In the genomic region with DNA sequence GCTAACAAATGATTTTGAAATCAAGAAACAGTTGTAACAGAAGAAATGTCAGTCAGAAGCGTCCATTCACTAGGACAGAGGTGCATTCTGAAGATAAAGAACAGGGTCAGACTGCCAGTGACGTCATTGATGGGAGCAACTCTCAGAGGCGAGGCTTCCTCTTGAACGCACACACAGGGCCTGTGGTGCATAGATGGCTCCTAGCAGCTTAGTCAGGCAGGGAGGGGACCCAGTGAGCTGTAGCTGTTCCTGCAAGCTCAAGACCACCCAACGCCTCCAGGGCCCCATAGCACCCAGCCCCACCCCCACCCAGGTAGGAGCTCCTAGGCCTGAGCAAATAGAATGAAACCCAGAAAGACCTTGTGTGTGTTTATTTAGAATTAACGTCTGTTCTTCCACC, we compare ENCODE assay signal across 12 mouse cellular contexts. TPM values are rescaled to one million over a fixed set of nuclear protein-coding genes. Genes with fewer than 3 reads are reported as not detected.
DNase-seq lines count a peak whose midpoint lies in the region; ATAC-seq and TF ChIP-seq lines count a peak whose summit lies in the region.
"Had no signal": no experiment of that assay in that cellular context is flagged by ENCODE, and none has a peak within 500 bp of the region (broad histone marks: within the 10 kb centered on the region; RNA-seq: fewer than 3 reads in every experiment).

No protein-coding gene starts in this region.

- no peak for DNase-seq in heart, postnatal 36 days
- no peak for DNase-seq in lung, adult 2 months
- DNase-seq in intestine, embryonic 14.5 days (ENCODE audit: low spot score) = no peak
- peak; percentile 66 for DNase-seq in yolk sac, embryonic 10.5 days (ENCODE audit: low spot score)
- DNase-seq in thymus, postnatal 4 days = no peak
- DNase-seq in left cerebral cortex, adult 9 months (ENCODE audit: low spot score in 2 of 2) = no peak
- DNase-seq: cerebellum, adult 8-10 months had no signal

- no peaks in the 10 kb centered on the region for H3K36me3 ChIP-seq in heart, embryonic 14.5 days (ENCODE audit: control insufficient read depth, insufficient read depth, low read length)
- no peaks in the 10 kb centered on the region for H3K36me3 ChIP-seq in lung, embryonic 16.5 days (ENCODE audit: control insufficient read depth, insufficient read depth, low read length)
- no peaks in the 10 kb centered on the region for H3K36me3 ChIP-seq in intestine, embryonic 14.5 days (ENCODE audit: control insufficient read depth, insufficient read depth, low read length)

- 15% methylated on average over 6 of the region's 6 CpGs for WGBS in heart, embryonic 14.5 days
- WGBS in lung, embryonic 16.5 days = 30% methylated on average over 6 of the region's 6 CpGs
- 47% methylated on average over 6 of the region's 6 CpGs for WGBS in lung, adult 2 months
- WGBS in intestine, embryonic 14.5 days = 16% methylated on average over 6 of the region's 6 CpGs

- TF ChIP-seq CTCF in lung, adult 2 months (IDR thresholded peaks at IDR 0.05; ENCODE audit: insufficient read depth, low read length) = no peak

- no peaks in the 10 kb centered on the region for H3K27me3 ChIP-seq in heart, embryonic 14.5 days (ENCODE audit: control insufficient read depth, insufficient read depth, low read length)
- H3K27me3 ChIP-seq in lung, embryonic 16.5 days (ENCODE audit: control insufficient read depth, insufficient read depth, low read depth, low read length) = no peaks in the 10 kb centered on the region
- no peaks in the 10 kb centered on the region for H3K27me3 ChIP-seq in intestine, embryonic 14.5 days (replicated peaks; ENCODE audit: control insufficient read depth, insufficient read depth, low read length)
- H3K27me3 ChIP-seq: Patski had no signal

- TF ChIP-seq POLR2A in lung, adult 2 months (IDR thresholded peaks at IDR 0.05; ENCODE audit: borderline replicate concordance, extremely low read depth, low read depth, low read length) = no peak

- no peak for ATAC-seq in heart, embryonic 14.5 days (ENCODE audit: insufficient number of reproducible peaks, insufficient read depth, low FRiP score, low read depth)
- 0 out of 2 replicates have a peak, but pooled peaks have one; percentile 34 for ATAC-seq in lung, embryonic 16.5 days (ENCODE audit: low read depth)
- ATAC-seq in intestine, embryonic 14.5 days (replicated peaks; ENCODE audit: low FRiP score, low TSS enrichment, low read depth) = peak; percentile 78
- ATAC-seq: CD4-positive, CD25-positive, alpha-beta regulatory T cell, adult 4 months; hindbrain, postnatal 0 days had no signal

- H3K9ac ChIP-seq in heart, embryonic 14.5 days (ENCODE audit: low read length) = no peak overlapping the region
- H3K9ac ChIP-seq in lung, embryonic 16.5 days (ENCODE audit: low read length) = no peak overlapping the region
- H3K9ac ChIP-seq in intestine, embryonic 14.5 days (ENCODE audit: low read length) = no peak overlapping the region

- no peak overlapping the region for H3K4me3 ChIP-seq in heart, embryonic 14.5 days (ENCODE audit: control insufficient read depth in 1 of 2, insufficient read depth in 1 of 2, low read depth in 1 of 2, low read length in 2 of 2)
- H3K4me3 ChIP-seq in lung, embryonic 16.5 days (ENCODE audit: low read length) = no peak overlapping the region
- H3K4me3 ChIP-seq in lung, adult 2 months (replicated peaks; ENCODE audit: extremely low read depth, low read depth, low read length) = no peak overlapping the region
- H3K4me3 ChIP-seq in intestine, embryonic 14.5 days (ENCODE audit: low read depth, low read length) = no peak overlapping the region

- intact Hi-C loops in heart, postnatal 36 days (cut with DNase I) = no loop called here

- H3K4me2 ChIP-seq in heart, embryonic 14.5 days (ENCODE audit: low read length) = no peak overlapping the region
- no peak overlapping the region for H3K4me2 ChIP-seq in lung, embryonic 16.5 days (ENCODE audit: low read depth, low read length)
- H3K4me2 ChIP-seq in intestine, embryonic 14.5 days (ENCODE audit: low read length) = peak overlapping the region; percentile 23; the same call in 1 of the 2 replicates

- peak overlapping the region; percentile 64 to 75 for H3K27ac ChIP-seq in heart, embryonic 14.5 days (replicated peaks in 1 of 2; ENCODE audit: control insufficient read depth in 1 of 2, insufficient read depth in 1 of 2, low read depth in 2 of 2, low read length in 2 of 2)
- H3K27ac ChIP-seq in lung, embryonic 16.5 days (ENCODE audit: low read length) = peak overlapping the region; percentile 56
- H3K27ac ChIP-seq in intestine, embryonic 14.5 days (ENCODE audit: low read depth) = peak overlapping the region; percentile 89
- H3K27ac ChIP-seq: hindbrain, postnatal 0 days had no signal

- H3K9me3 ChIP-seq in heart, embryonic 14.5 days (ENCODE audit: control insufficient read depth, low read length) = no peaks in the 10 kb centered on the region
- no peaks in the 10 kb centered on the region for H3K9me3 ChIP-seq in lung, embryonic 16.5 days (ENCODE audit: control insufficient read depth, low read length)
- no peaks in the 10 kb centered on the region for H3K9me3 ChIP-seq in intestine, embryonic 14.5 days (ENCODE audit: control insufficient read depth, low read length)

- H3K4me1 ChIP-seq in heart, embryonic 14.5 days (ENCODE audit: control insufficient read depth in 2 of 2, insufficient read depth in 2 of 2, low read length in 2 of 2) = peaks cover 10 to 16% of the 10 kb centered on the region in 2 experiments
- H3K4me1 ChIP-seq in lung, embryonic 16.5 days (replicated peaks; ENCODE audit: control insufficient read depth, insufficient read depth, low read length) = peaks cover 7% of the 10 kb centered on the region; the same call in 1 of the 2 replicates
- H3K4me1 ChIP-seq in lung, adult 2 months (ENCODE audit: control insufficient read depth, insufficient read depth, low read length) = no peaks in the 10 kb centered on the region
- peaks cover 13% of the 10 kb centered on the region for H3K4me1 ChIP-seq in intestine, embryonic 14.5 days (replicated peaks; ENCODE audit: control insufficient read depth, insufficient read depth, low read length)

RNA-seq across cellular contexts. Expression of a gene that starts 21.9 kb away (rescaled TPM):
- 5,210 and 5,334 TPM in 2 replicates for polyA plus RNA-seq in heart, embryonic 14.5 days (2014; fragmentation: Nextera tagmentation; extraction: Ambion mirVana)
- over 10,000 TPM; 11,452 to 11,878 TPM for total RNA-seq in heart, postnatal 36 days (2021)
- 758 and 782 TPM in 2 replicates for polyA plus RNA-seq in lung, embryonic 16.5 days (2015; fragmentation: Nextera tagmentation; extraction: Ambion mirVana)
- 168 and 359 TPM in 2 replicates for polyA plus RNA-seq in lung, adult 2 months (2012; rRNA removed)
- polyA plus RNA-seq in intestine, embryonic 14.5 days (2014; fragmentation: Nextera tagmentation; extraction: Ambion mirVana) = 1,186 and 1,326 TPM in 2 replicates
